Comparison of ENCODE assay signal across 12 mouse cellular contexts in genomic region chr15:93379177-93379576, GRCm38 (mm10). TPM values are rescaled to one million over a fixed set of nuclear protein-coding genes. Genes with fewer than 3 reads are reported as not detected.
A peak's percentile ranks its signal among the peaks of the same experiment; 100 is the strongest.
DNase-seq lines count a peak whose midpoint lies in the region; TF ChIP-seq lines count a peak whose summit lies in the region.
"Had no signal": no experiment of that assay in that cellular context is flagged by ENCODE, and none has a peak within 500 bp of the region (broad histone marks: within the 10 kb centered on the region; RNA-seq: fewer than 3 reads in every experiment).

No protein-coding gene starts in this region.

- TF ChIP-seq CTCF in cerebellum, adult 2 months (IDR thresholded peaks at IDR 0.05; ENCODE audit: borderline replicate concordance, insufficient read depth, low read depth, low read length), result no peak

- intact Hi-C loops in heart, postnatal 25 days (cut with DNase I), result loop anchor here (10.0 kb wide), 1 partner anchor 196 kb away; no protein-coding TSS in a partner anchor

- no peaks in the 10 kb centered on the region for H3K36me3 ChIP-seq in megakaryocyte, embryonic 14.5 days (replicated peaks; ENCODE audit: low read length)

- H3K27me3 ChIP-seq in megakaryocyte, embryonic 14.5 days (replicated peaks), result no peaks in the 10 kb centered on the region
- H3K27me3 ChIP-seq in cerebellum, adult 2 months (ENCODE audit: control insufficient read depth, insufficient read depth, low read length), result no peaks in the 10 kb centered on the region
- H3K27me3 ChIP-seq: limb, embryonic 15.5 days had no signal

- 83% methylated on average over 3 of the region's 3 CpGs for WGBS in cerebellum, adult 2 months

- H3K9me3 ChIP-seq in megakaryocyte, embryonic 14.5 days, result no peaks in the 10 kb centered on the region
- H3K9me3 ChIP-seq: limb, embryonic 15.5 days had no signal

- no peak for TF ChIP-seq POLR2A in cerebellum, adult 2 months (IDR thresholded peaks at IDR 0.05; ENCODE audit: borderline replicate concordance, insufficient read depth, low read length)

- no peak overlapping the region for H3K27ac ChIP-seq in cerebellum, adult 2 months (ENCODE audit: insufficient read depth, low read length)
- H3K27ac ChIP-seq: limb, embryonic 15.5 days had no signal

- peak overlapping the region; percentile 74 for H3K4me3 ChIP-seq in megakaryocyte, embryonic 14.5 days (replicated peaks)
- H3K4me3 ChIP-seq in cerebellum, adult 2 months (replicated peaks; ENCODE audit: insufficient read depth, low read depth, low read length), result no peak overlapping the region
- H3K4me3 ChIP-seq: limb, embryonic 15.5 days had no signal

- peak; percentile 44 for DNase-seq in heart, adult 11 months
- no peak for DNase-seq in heart, postnatal 25 days (ENCODE audit: low spot score)
- peak; percentile 28 to 40 for DNase-seq in B cell, adult 2 months
- peak; percentile 32 for DNase-seq in adipocyte (ENCODE audit: low spot score)
- no peak for DNase-seq in cerebellum, adult 2 months
- DNase-seq in ovary, postnatal 36 days (ENCODE audit: low spot score), result no peak
- no peak for DNase-seq in adrenal gland, adult 18-20 months (ENCODE audit: low spot score in 2 of 2)
- DNase-seq: cerebellum, postnatal 36 days; gastrocnemius, postnatal 10 days; kidney, adult 9 months had no signal

- H3K4me1 ChIP-seq in megakaryocyte, embryonic 14.5 days, result peaks cover 16% of the 10 kb centered on the region
- no peaks in the 10 kb centered on the region for H3K4me1 ChIP-seq in cerebellum, adult 2 months (ENCODE audit: control insufficient read depth, insufficient read depth, low read length)
- H3K4me1 ChIP-seq: limb, embryonic 15.5 days had no signal

RNA-seq across cellular contexts. Expression of gene Zcrb1, which starts 19.0 kb away (rescaled TPM):
- total RNA-seq in heart, postnatal 25 days (2021), result 10 to 100 TPM; 85.7 to 87.2 TPM
- polyA plus RNA-seq in megakaryocyte, embryonic 14.5 days (2012; ENCODE audit: insufficient read depth, low replicate concordance), result 104 and 171 TPM in 2 replicates
- 137 and 157 TPM in 2 replicates for polyA plus RNA-seq in cerebellum, adult 2 months (2012; rRNA removed)
- 10 to 100 TPM; 82.1 to 96.9 TPM for total RNA-seq in adrenal gland, adult 18-20 months (2021)

RNA-seq across cellular contexts. Expression of gene Pphln1, which starts 19.0 kb away (rescaled TPM):
- total RNA-seq in heart, postnatal 25 days (2021), result 10 to 100 TPM; 19.2 to 22.0 TPM
- 1.4 TPM in 1 of 2 replicates, not detected in the other for polyA plus RNA-seq in megakaryocyte, embryonic 14.5 days (2012; ENCODE audit: insufficient read depth, low replicate concordance)
- polyA plus RNA-seq in cerebellum, adult 2 months (2012; rRNA removed), result 27.2 and 28.1 TPM in 2 replicates
- total RNA-seq in adrenal gland, adult 18-20 months (2021), result 10 to 100 TPM; 35.1 to 37.9 TPM

RNA-seq across cellular contexts. Expression of gene Yaf2, which starts 42.4 kb away (rescaled TPM):
- total RNA-seq in heart, postnatal 25 days (2021), result 10 to 100 TPM; 19.4 to 20.2 TPM
- 65.0 and 195 TPM in 2 replicates for polyA plus RNA-seq in megakaryocyte, embryonic 14.5 days (2012; ENCODE audit: insufficient read depth, low replicate concordance)
- 91.7 and 95.5 TPM in 2 replicates for polyA plus RNA-seq in cerebellum, adult 2 months (2012; rRNA removed)
- 10 to 100 TPM; 37.7 to 39.1 TPM for total RNA-seq in adrenal gland, adult 18-20 months (2021)

Comparison
In these comparisons a context has a peak if more than half of its experiments do, and no peak if none do; other contexts are left out.
1. DNase-seq: peak in heart, adult 11 months (single experiment), B cell, adult 2 months (2 of 2) and adipocyte (single experiment); none in heart, postnatal 25 days (single experiment), cerebellum, adult 2 months (0 of 2), ovary, postnatal 36 days (single experiment) and adrenal gland, adult 18-20 months (0 of 2).